Mouse (Mus musculus) heart, embryonic 14.5 days (tissue): Measurements from ENCODE around the gene Plpp3. TPM values are rescaled to one million over a fixed set of nuclear protein-coding genes. Genes with fewer than 3 reads are reported as not detected.

ENCODE experiments used
- ATAC-seq: fragments of 200-750 bp; cut with Nextera tagmentation; 2 replicates; pipeline ENCODE4 v1.8.0; 2017; ENCODE audit warnings: low read depth, moderate TSS enrichment; ENCODE audit not compliant: insufficient number of reproducible peaks, insufficient read depth, low FRiP score
- H3K27ac ChIP-seq, 2 experiments: fragments of 200-500 bp in 1 of 2; fragments of 300-500 bp in 1 of 2; sonication (generic) in 1 of 2; replicated peaks in 1 of 2; 2 replicates each; pipeline ENCODE4 v1.5.1; 2012 to 2014; ENCODE audit warnings: low read depth in 2 of 2, low read length in 2 of 2, control low read depth in 1 of 2, mild to moderate bottlenecking in 1 of 2, mixed read lengths in 1 of 2; ENCODE audit not compliant: control insufficient read depth in 1 of 2, insufficient read depth in 1 of 2
- H3K27me3 ChIP-seq: fragments of 300-500 bp; sonication (generic); 2 replicates; pipeline ENCODE4 v1.6.1; 2014; ENCODE audit warnings: mild to moderate bottlenecking, low read length, control low read depth; ENCODE audit not compliant: control insufficient read depth, insufficient read depth
- H3K36me3 ChIP-seq: fragments of 300-500 bp; sonication (generic); 2 replicates; pipeline ENCODE4 v1.6.1; 2014; ENCODE audit warnings: mild to moderate bottlenecking, control low read depth, low read length, mixed read lengths; ENCODE audit not compliant: control insufficient read depth, insufficient read depth
- H3K4me1 ChIP-seq, 2 experiments: fragments of 200-500 bp in 1 of 2; fragments of 300-500 bp in 1 of 2; sonication (generic) in 1 of 2; 2 replicates each; pipeline ENCODE4 v1.6.1; 2012 to 2014; ENCODE audit warnings: low read length in 2 of 2, control low read depth in 1 of 2, mixed read lengths in 1 of 2; ENCODE audit not compliant: control insufficient read depth in 2 of 2, insufficient read depth in 2 of 2
- H3K4me2 ChIP-seq: fragments of 300-500 bp; sonication (generic); 2 replicates; pipeline ENCODE4 v1.6.1; 2014; ENCODE audit warnings: mild to moderate bottlenecking, low read length
- H3K4me3 ChIP-seq, 2 experiments: fragments of 200-500 bp in 1 of 2; fragments of 300-500 bp in 1 of 2; sonication (generic) in 1 of 2; 2 replicates each; pipeline ENCODE4 v1.5.1; 2012 to 2014; ENCODE audit warnings: low read length in 2 of 2, mild to moderate bottlenecking in 2 of 2, control low read depth in 1 of 2, low read depth in 1 of 2, moderate library complexity in 1 of 2; ENCODE audit not compliant: control insufficient read depth in 1 of 2, insufficient read depth in 1 of 2
- H3K9ac ChIP-seq: fragments of 300-500 bp; sonication (generic); 2 replicates; pipeline ENCODE4 v1.6.1; 2014; ENCODE audit warnings: mild to moderate bottlenecking, low read length
- H3K9me3 ChIP-seq: fragments of 300-500 bp; sonication (generic); 2 replicates; pipeline ENCODE4 v1.6.1; 2016; ENCODE audit warnings: low read length, control low read depth; ENCODE audit not compliant: control insufficient read depth
- WGBS: fragments of 180-500 bp; shearing (Covaris S2); extraction: QIAGEN DNeasy Blood & Tissue Kit; methylation state at CpG from one replicate; pipeline ENCODE4 v1.1.7; 2014; 5-methylcytosine and 5-hydroxymethylcytosine counted together
- polyA plus RNA-seq: library from polyadenylated mRNA; unstranded; fragments of >200 nt; fragmentation: Nextera tagmentation; extraction: Ambion mirVana; gene quantifications from 2 replicates; pipeline ENCODE4 v1.2.1, GENCODE M21; 2014

The Plpp3 gene
- polyA plus RNA-seq, 1 experiment from 2014 or later, result 32.8 TPM

DNA sequence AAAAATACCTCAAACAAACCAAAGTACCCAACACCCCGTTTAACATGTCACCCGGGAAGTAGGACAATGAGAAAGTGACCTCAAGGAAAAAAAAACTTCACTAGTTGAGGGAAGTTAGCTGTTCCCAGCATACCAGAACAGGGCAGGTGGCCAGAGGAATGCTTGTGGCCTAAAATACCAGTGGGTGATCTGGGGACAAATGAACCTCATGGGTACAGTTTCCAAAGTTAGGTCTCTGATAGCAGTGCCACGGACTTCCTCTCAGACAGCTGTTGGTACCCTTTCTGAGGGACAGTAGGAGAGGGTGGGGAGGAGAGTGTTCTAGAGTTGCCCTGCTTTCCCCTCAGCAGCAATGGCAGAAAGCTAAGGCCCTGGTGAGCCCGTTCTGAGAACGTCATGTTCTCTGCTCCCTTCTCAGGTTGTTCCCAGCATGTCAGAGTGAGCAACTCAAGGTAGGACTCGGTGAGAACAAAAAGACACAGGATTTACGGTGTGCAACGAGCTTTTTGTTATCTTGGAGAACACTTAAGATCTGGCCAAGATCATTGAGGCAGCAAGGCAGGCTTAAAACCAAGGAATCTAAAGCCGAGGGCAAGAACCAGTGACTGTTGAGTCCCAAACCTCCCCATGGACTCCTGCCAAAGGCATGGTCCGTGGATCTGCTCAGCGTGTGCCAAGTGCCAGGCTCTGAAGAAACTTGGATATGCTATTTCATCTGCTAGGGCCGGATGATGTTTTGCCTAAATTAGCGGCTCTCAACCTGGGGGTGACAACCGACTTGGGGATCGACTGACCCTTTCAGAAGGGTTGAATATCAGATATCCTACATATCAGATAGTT is 121.6 kb downstream of the Plpp3 start:
- Histone ChIP-seq H3K36me3 (no peaks in the 10 kb centered on the region), H3K4me3 (no peak overlapping the region), H3K9ac (no peak overlapping the region), H3K27ac (peak overlapping the region in 1 of 2 experiments; percentile 35; a peak in 1 of 4 replicates), H3K9me3 (no peaks in the 10 kb centered on the region), H3K4me2 (no peak overlapping the region), H3K27me3 (no peaks in the 10 kb centered on the region), H3K4me1 (peaks cover 40 to 41% of the 10 kb centered on the region in 2 experiments)
- ATAC-seq, result no peak
- 65% methylated on average over 15 of the region's 15 CpGs for whole genome bisulfite sequencing

DNA sequence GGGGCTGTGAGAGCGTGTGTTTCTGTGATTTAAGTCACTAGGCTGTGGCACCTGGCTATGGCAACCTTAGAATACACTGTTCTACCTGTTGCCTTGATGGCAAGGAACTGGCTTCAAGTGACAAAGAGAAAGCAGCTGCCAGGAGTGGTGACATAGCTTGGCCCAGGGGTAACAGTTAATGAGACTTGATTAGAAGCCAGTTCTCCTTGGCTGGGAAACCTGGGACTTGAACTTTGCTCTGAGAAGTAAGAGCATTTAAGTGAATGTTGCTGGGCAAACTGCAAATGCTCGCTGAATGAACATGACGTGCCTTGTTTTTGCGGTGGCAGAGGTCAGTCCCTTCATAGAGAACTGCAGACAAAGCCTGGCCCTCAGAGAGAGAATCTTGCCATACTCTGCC is 122.7 kb downstream of the Plpp3 start:
- Histone ChIP-seq H3K9ac (no peak overlapping the region), H3K9me3 (no peaks in the 10 kb centered on the region), H3K36me3 (no peaks in the 10 kb centered on the region), H3K27ac (no peak overlapping the region), H3K4me3 (no peak overlapping the region), H3K4me2 (no peak overlapping the region), H3K27me3 (no peaks in the 10 kb centered on the region), H3K4me1 (peaks cover 40 to 41% of the 10 kb centered on the region in 2 experiments)
- WGBS, result 94% methylated on average over 4 of the region's 4 CpGs
- no peak for ATAC-seq

DNA sequence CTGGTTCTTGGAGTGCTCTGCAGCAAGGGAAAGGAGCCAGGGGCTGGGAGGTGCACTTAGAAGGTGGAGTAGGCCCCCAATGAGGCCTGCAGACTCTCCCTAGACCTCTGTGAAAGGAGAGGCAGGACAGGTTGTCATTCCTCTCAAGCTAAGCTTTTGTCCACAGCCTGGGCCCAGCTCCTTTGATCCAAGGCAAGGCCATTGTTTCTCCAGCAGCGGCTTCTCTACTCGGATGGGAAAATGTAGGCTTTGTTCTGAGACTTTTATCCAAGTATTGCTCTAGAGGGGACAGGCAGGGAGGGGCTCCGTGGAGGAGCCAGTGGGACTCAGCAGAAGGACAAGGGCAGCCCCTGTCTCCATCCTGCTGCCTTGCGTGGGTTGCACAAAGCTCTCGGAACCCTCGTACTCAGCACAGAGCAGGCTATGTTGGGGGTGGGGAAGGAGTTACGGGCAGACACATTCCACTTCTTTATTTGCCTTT is 124.6 kb downstream of the Plpp3 start:
- H3K27ac ChIP-seq, result no peak overlapping the region
- H3K4me2 ChIP-seq, result no peak overlapping the region
- H3K9me3 ChIP-seq, result no peaks in the 10 kb centered on the region
- 31% methylated on average over 7 of the region's 7 CpGs for WGBS
- H3K4me1 ChIP-seq, result peaks cover 25 to 29% of the 10 kb centered on the region in 2 experiments
- H3K36me3 ChIP-seq, result no peaks in the 10 kb centered on the region
- H3K9ac ChIP-seq, result no peak overlapping the region
- no peak overlapping the region for H3K4me3 ChIP-seq
- no peak for ATAC-seq
- H3K27me3 ChIP-seq, result no peaks in the 10 kb centered on the region

Other genes with a start within 250 kb of the Plpp3 start
- not detected in 2 replicates for gene Fyb2, start 243.9 kb upstream of the Plpp3 start, polyA plus RNA-seq
- 63.0 and 67.7 TPM in 2 replicates for gene Prkaa2, start 47.5 kb upstream of the Plpp3 start, polyA plus RNA-seq